Mouse (Mus musculus) hindbrain, embryonic 14.5 days (tissue): ENCODE measurements around the gene Dop1b. TPM values are rescaled to one million over a fixed set of nuclear protein-coding genes. Genes with fewer than 3 reads are reported as not detected.
"Not testable (repeated sequence)": the region's sequence is repeated elsewhere in the genome, so short reads cannot be mapped to it uniquely, and the experiment has no call there.

Experiments used
- ATAC-seq: fragments of 200-750 bp; cut with Nextera tagmentation; 2 replicates; pipeline ENCODE4 v1.8.0; 2017; ENCODE audit warnings: moderate number of reproducible peaks, mild to moderate bottlenecking, moderate TSS enrichment, moderate library complexity; ENCODE audit not compliant: low FRiP score
- DNase-seq: peaks from one replicate; pipeline ENCODE4 v3.0.0-alpha.2; 2015; ENCODE audit warnings: low spot score
- H3K27ac ChIP-seq: fragments of 300-500 bp; sonication (generic); 2 replicates; pipeline ENCODE4 v1.5.1; 2014; ENCODE audit warnings: mild to moderate bottlenecking, moderate library complexity
- H3K27me3 ChIP-seq: fragments of 300-500 bp; sonication (generic); 2 replicates; pipeline ENCODE4 v1.6.1; 2014; ENCODE audit warnings: mild to moderate bottlenecking, low read length, mixed read lengths; ENCODE audit not compliant: control insufficient read depth, insufficient read depth
- H3K36me3 ChIP-seq: fragments of 300-500 bp; sonication (generic); replicated peaks from 2 replicates; pipeline ENCODE4 v1.6.1; 2014; ENCODE audit not compliant: control insufficient read depth, insufficient read depth
- H3K4me1 ChIP-seq: fragments of 300-500 bp; sonication (generic); replicated peaks from 2 replicates; pipeline ENCODE4 v1.6.1; 2014; ENCODE audit warnings: antibody characterized with exemption, low read length, mixed read lengths; ENCODE audit not compliant: control insufficient read depth, insufficient read depth
- H3K4me2 ChIP-seq: fragments of 300-500 bp; sonication (generic); replicated peaks from 2 replicates; pipeline ENCODE4 v1.6.1; 2014; ENCODE audit warnings: mild to moderate bottlenecking, moderate library complexity
- H3K4me3 ChIP-seq: fragments of 300-500 bp; sonication (generic); replicated peaks from 2 replicates; pipeline ENCODE4 v1.5.1; 2014; ENCODE audit warnings: mild to moderate bottlenecking, low read length
- H3K9ac ChIP-seq: fragments of 300-500 bp; sonication (generic); 2 replicates; pipeline ENCODE4 v1.6.1; 2014
- H3K9me3 ChIP-seq: fragments of 300-500 bp; sonication (generic); 2 replicates; pipeline ENCODE4 v1.6.1; 2016; ENCODE audit warnings: low read length; ENCODE audit not compliant: control insufficient read depth
- WGBS: fragments of 180-500 bp; shearing (Covaris S2); extraction: QIAGEN DNeasy Blood & Tissue Kit; methylation state at CpG from one replicate; pipeline ENCODE4 v1.1.7; 2014; 5-methylcytosine and 5-hydroxymethylcytosine counted together
- polyA plus RNA-seq: library from polyadenylated mRNA; unstranded; fragments of >200 nt; fragmentation: Nextera tagmentation; extraction: Ambion mirVana; gene quantifications from 2 replicates; pipeline ENCODE4 v1.2.1, GENCODE M21; 2014

The Dop1b gene
- 41.8 and 43.2 TPM in 2 replicates for polyA plus RNA-seq

DNA sequence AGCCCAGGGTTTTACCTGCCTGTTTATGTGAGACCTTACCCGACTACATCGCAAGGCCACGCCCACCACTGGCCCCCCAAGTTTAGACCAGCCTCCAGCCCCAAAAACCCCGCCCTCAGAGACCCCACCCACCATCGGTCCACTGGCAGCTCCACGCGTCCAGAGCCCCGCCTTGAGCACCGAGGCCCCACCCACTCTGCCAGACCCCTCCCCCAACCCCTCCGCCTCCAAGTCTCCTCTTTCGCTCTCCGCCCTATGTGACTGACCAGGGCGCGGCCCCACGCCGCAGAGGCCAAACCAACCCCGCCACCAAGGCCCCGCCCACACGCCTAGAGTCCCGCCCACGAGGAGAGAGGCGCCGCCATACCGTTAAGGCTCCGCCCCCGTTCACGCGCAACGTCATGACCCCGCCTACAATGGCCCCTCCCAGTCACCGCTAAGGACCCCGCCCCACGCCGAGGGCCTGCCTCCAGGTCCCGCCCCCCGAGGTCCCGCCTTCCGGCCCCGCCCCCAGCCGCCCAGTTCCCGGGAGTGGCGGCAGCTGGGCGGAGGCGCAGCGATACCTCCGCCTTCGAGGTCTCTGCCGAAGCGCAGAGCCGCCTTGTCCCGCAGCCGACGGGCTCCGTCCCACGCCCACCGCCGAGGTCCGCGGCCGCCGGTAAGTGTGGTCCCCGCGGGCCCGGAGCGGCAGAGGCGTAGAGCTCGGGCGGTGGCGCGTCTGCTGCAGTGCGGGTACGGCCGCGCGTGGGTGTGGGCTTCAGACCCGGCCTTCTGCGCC, at the start of gene Dop1b:
Dop1b (plus strand) TSS at position 494 of the 778 bp plus-strand sequence.
- peaks cover 7% of the 10 kb centered on the region; the same call in 1 of the 2 replicates for H3K36me3 ChIP-seq
- H3K9ac ChIP-seq = peak within 1 kb of the TSS; percentile 89
- peak; percentile 99 for DNase-seq
- under 1% methylated on average over 75 of the region's 77 CpGs for WGBS
- H3K4me1 ChIP-seq = peaks cover 6% of the 10 kb centered on the region; the same call in 1 of the 2 replicates
- peak; percentile 90 for ATAC-seq
- peak within 1 kb of the TSS; percentile 71 for H3K4me2 ChIP-seq
- H3K4me3 ChIP-seq = peak within 1 kb of the TSS; percentile 83
- peaks cover 12% of the 10 kb centered on the region for H3K27me3 ChIP-seq
- H3K9me3 ChIP-seq = no peaks in the 10 kb centered on the region
- peak within 1 kb of the TSS; percentile 82 for H3K27ac ChIP-seq

- DNase-seq = no peak
- H3K9ac ChIP-seq = no peak overlapping the region
- H3K4me2 ChIP-seq = no peak overlapping the region
- peaks cover 28% of the 10 kb centered on the region for H3K9me3 ChIP-seq
- no peak overlapping the region for H3K27ac ChIP-seq
- H3K36me3 ChIP-seq = no peaks in the 10 kb centered on the region
- no peak for ATAC-seq
- H3K4me1 ChIP-seq = no peaks in the 10 kb centered on the region
- H3K4me3 ChIP-seq = no peak overlapping the region
- no peaks in the 10 kb centered on the region for H3K27me3 ChIP-seq
These were observed 43.7 kb upstream of the Dop1b start for GRCm38 (mm10) chr16:93667976-93668375.

GRCm38 (mm10) chr16:93669521-93669920, 42.2 kb upstream of the Dop1b start:
- H3K27ac ChIP-seq = no peak overlapping the region
- H3K4me1 ChIP-seq = no peaks in the 10 kb centered on the region
- no peak overlapping the region for H3K9ac ChIP-seq
- no peak for DNase-seq
- no peak overlapping the region for H3K4me3 ChIP-seq
- H3K4me2 ChIP-seq = no peak overlapping the region
- ATAC-seq = no peak
- peaks cover 19% of the 10 kb centered on the region for H3K9me3 ChIP-seq
- H3K27me3 ChIP-seq = no peaks in the 10 kb centered on the region
- no peaks in the 10 kb centered on the region for H3K36me3 ChIP-seq

DNA sequence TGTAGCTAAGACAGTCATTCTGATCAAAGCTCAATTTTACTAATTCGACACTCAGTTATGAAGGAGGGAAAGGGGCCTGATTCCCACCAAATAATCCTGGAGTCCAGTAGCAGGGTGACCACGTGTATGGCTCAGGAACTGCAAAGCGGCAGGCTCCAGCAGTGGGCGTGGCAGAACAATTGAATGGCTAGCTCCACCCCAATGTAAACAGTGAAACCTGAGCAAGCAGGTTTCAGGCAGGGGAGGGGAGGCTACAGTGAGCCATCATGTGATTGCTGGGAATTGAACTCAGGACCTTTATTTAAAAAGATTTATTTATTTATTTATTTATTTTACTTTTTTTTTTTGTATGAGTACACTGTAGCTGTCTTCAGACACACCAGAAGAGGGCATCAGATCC, 41.2 kb upstream of the Dop1b start:
- not testable (repeated sequence) for H3K27me3 ChIP-seq, H3K9ac ChIP-seq, H3K4me1 ChIP-seq, ATAC-seq, H3K4me3 ChIP-seq, DNase-seq, H3K36me3 ChIP-seq, H3K27ac ChIP-seq, H3K4me2 ChIP-seq
- WGBS = 43% methylated on average over 4 of the region's 4 CpGs
- H3K9me3 ChIP-seq = peaks cover 19% of the 10 kb centered on the region

DNA sequence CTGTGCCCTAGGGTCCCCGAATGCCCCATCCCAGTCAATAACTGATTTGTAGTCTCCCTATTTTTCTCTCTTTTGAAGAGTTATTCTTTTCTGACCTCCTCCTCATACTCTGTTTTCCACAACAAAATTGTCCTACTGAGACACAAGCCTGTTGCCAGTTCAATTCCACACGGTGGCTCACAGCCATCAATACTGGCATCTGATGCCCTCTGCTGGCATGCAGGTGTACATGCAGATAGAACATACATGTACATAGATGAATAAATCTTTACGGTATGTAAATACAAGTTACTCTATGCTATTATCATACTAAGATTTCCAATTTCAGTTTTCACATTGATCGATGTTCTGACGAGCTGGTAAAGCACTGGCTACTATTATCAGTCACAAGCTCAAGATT, 40.6 kb upstream of the Dop1b start:
- no peak for DNase-seq
- Histone ChIP-seq H3K27me3 (no peaks in the 10 kb centered on the region), H3K4me1 (no peaks in the 10 kb centered on the region), H3K27ac (no peak overlapping the region), H3K9ac (no peak overlapping the region), H3K9me3 (peaks cover 19% of the 10 kb centered on the region), H3K36me3 (no peaks in the 10 kb centered on the region), H3K4me3 (no peak overlapping the region), H3K4me2 (no peak overlapping the region)
- WGBS = 92% methylated on average over 5 of the region's 5 CpGs
- ATAC-seq = no peak

DNA sequence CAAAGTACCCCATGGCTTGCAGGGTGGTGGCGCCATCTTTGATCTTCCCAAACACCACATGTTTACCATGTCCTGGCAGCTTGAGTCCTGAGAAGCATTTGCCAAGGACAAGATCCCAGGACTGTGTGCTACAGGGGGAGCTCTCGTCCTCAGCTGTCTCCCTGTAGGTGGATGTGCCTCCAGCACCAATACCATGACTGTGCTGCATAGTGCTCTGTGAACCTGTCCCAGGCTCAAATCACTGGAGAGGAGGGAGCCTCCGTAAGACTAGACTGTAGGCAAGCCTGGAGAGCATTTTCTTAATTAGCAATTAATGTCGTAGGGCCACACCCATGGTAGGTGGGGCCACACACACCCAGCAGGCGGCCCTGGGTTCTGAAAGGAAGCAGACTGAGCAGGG, 35.3 kb upstream of the Dop1b start:
- 84% methylated on average over 5 of the region's 5 CpGs for WGBS
- no peak overlapping the region for H3K27ac ChIP-seq
- no peak for ATAC-seq
- DNase-seq = no peak
- peaks cover 12% of the 10 kb centered on the region for H3K27me3 ChIP-seq
- no peaks in the 10 kb centered on the region for H3K4me1 ChIP-seq
- H3K36me3 ChIP-seq = no peaks in the 10 kb centered on the region
- H3K9ac ChIP-seq = no peak overlapping the region
- no peak overlapping the region for H3K4me3 ChIP-seq
- no peak overlapping the region for H3K4me2 ChIP-seq
- no peaks in the 10 kb centered on the region for H3K9me3 ChIP-seq

DNA sequence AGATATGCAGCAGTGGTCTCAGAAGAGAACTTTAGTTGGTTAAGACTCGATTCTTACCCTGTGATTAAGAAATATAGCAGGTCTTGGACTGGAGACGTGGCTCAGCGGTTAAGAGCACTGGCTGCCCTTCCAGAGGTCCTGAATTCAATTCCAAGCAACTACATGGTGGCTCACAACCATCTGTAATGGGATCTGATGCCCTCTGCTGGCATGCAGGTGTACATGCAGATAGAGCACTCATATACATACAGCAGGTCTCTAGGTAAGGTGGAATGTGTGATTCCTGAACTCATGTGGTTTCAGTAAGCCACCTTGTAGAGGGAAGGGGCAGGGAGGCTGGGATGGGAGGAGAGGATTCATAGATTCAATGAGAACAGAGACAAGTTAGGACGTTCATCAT, 33.5 kb upstream of the Dop1b start:
- Histone ChIP-seq H3K9me3 (no peaks in the 10 kb centered on the region), H3K27me3 (peaks cover 31% of the 10 kb centered on the region), H3K4me3 (no peak overlapping the region), H3K4me1 (peaks cover 8% of the 10 kb centered on the region; the same call in 1 of the 2 replicates), H3K9ac (no peak overlapping the region), H3K36me3 (no peaks in the 10 kb centered on the region), H3K27ac (no peak overlapping the region), H3K4me2 (no peak overlapping the region)
- 86% methylated on average over 4 of the region's 4 CpGs for WGBS
- no peak for DNase-seq
- ATAC-seq = no peak

- WGBS = 65% methylated on average over 9 of the region's 9 CpGs
- ATAC-seq = no peak
- Histone ChIP-seq H3K36me3 (no peaks in the 10 kb centered on the region), H3K27ac (no peak overlapping the region), H3K9me3 (no peaks in the 10 kb centered on the region), H3K27me3 (peaks cover 39% of the 10 kb centered on the region), H3K4me3 (no peak overlapping the region), H3K9ac (no peak overlapping the region), H3K4me2 (no peak overlapping the region), H3K4me1 (peaks cover 15% of the 10 kb centered on the region; the same call in 1 of the 2 replicates)
- no peak for DNase-seq
These were observed 32.5 kb upstream of the Dop1b start for GRCm38 (mm10) chr16:93679165-93679564.

DNA sequence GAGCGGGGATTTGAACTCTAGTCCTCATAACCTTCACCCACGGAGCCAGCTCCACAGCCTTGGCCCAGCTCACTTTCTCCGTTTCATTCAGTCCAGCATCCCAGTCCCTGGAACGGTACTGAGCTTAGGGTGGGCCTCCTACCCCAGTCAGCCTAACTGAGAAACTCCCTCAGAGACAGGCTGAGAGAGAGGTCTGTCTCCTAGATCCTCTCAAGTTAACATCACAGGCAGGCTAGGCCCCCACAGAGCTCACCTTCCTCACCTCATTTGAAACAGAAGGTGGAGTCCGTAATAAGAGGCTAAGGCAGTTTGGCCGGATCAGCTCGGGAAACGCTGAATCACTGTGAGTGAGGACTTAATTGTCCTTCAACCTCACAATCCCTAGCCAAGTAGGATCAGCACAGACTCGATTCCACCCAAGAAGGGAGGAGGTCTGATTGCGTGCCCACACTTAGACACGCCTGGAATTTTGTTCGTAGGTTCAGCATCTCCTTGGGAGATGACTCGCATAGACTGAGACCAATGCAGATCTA, 29.5 kb upstream of the Dop1b start:
- peaks cover 54% of the 10 kb centered on the region for H3K27me3 ChIP-seq
- ATAC-seq (no peak), DNase-seq (peak; percentile 24)
- WGBS = 26% methylated on average over 13 of the region's 13 CpGs
- H3K4me3 ChIP-seq = peak overlapping the region; percentile 36
- H3K9ac ChIP-seq = 0 out of 2 replicates have a peak overlapping the region, but pooled peaks have one; percentile 28
- H3K27ac ChIP-seq = no peak overlapping the region
- peaks cover 15% of the 10 kb centered on the region; the same call in 1 of the 2 replicates for H3K4me1 ChIP-seq
- H3K36me3 ChIP-seq = no peaks in the 10 kb centered on the region
- peak overlapping the region; percentile 81; the same call in 1 of the 2 replicates for H3K4me2 ChIP-seq
- no peaks in the 10 kb centered on the region for H3K9me3 ChIP-seq
